Mouse (Mus musculus) forebrain, embryonic 14.5 days (tissue): ENCODE measurements around the gene Pde3b. TPM values are rescaled to one million over a fixed set of nuclear protein-coding genes. Genes with fewer than 3 reads are reported as not detected.
"Not testable (repeated sequence)": the region's sequence is repeated elsewhere in the genome, so short reads cannot be mapped to it uniquely, and the experiment has no call there.

Experiments
- ATAC-seq: fragments of 200-750 bp; cut with Nextera tagmentation; 2 replicates; pipeline ENCODE4 v1.8.0; 2017; ENCODE audit warnings: mild to moderate bottlenecking, moderate library complexity
- DNase-seq: peaks from one replicate; pipeline ENCODE4 v3.0.0-alpha.2; 2015; ENCODE audit warnings: low spot score
- H3K27ac ChIP-seq: fragments of 300-500 bp; sonication (generic); 2 replicates; pipeline ENCODE4 v1.5.1; 2014; ENCODE audit warnings: low read depth, mild to moderate bottlenecking, control low read depth, low read length, moderate library complexity
- H3K27me3 ChIP-seq: fragments of 300-500 bp; sonication (generic); replicated peaks from 2 replicates; pipeline ENCODE4 v1.6.1; 2014; ENCODE audit warnings: low read length, control low read depth, mixed read lengths; ENCODE audit not compliant: control insufficient read depth, insufficient read depth
- H3K36me3 ChIP-seq: fragments of 300-500 bp; sonication (generic); 2 replicates; pipeline ENCODE4 v1.6.1; 2014; ENCODE audit warnings: low read length, control low read depth; ENCODE audit not compliant: control insufficient read depth, insufficient read depth
- H3K4me1 ChIP-seq: fragments of 300-500 bp; sonication (generic); 2 replicates; pipeline ENCODE4 v1.6.1; 2014; ENCODE audit warnings: antibody characterized with exemption, low read length, control low read depth; ENCODE audit not compliant: control insufficient read depth, insufficient read depth
- H3K4me2 ChIP-seq: fragments of 300-500 bp; sonication (generic); 2 replicates; pipeline ENCODE4 v1.6.1; 2014; ENCODE audit warnings: mild to moderate bottlenecking, control low read depth, low read length
- H3K4me3 ChIP-seq: fragments of 300-500 bp; sonication (generic); 2 replicates; pipeline ENCODE4 v1.5.1; 2014; ENCODE audit warnings: low read depth, low read length, control low read depth
- H3K9ac ChIP-seq: fragments of 300-500 bp; sonication (generic); 2 replicates; pipeline ENCODE4 v1.6.1; 2014; ENCODE audit warnings: mild to moderate bottlenecking, low read length, control low read depth, moderate library complexity
- H3K9me3 ChIP-seq: fragments of 300-500 bp; sonication (generic); replicated peaks from 2 replicates; pipeline ENCODE4 v1.6.1; 2016; ENCODE audit warnings: low read length, control low read depth, mixed read lengths; ENCODE audit not compliant: control insufficient read depth
- WGBS: fragments of 180-500 bp; shearing (Covaris S2); extraction: QIAGEN DNeasy Blood & Tissue Kit; methylation state at CpG from one replicate; pipeline ENCODE4 v1.1.7; 2014; 5-methylcytosine and 5-hydroxymethylcytosine counted together
- polyA plus RNA-seq: library from polyadenylated mRNA; unstranded; fragments of >200 nt; fragmentation: Nextera tagmentation; extraction: Ambion mirVana; gene quantifications from 2 replicates; pipeline ENCODE4 v1.2.1, GENCODE M21; 2014

Pde3b gene
- polyA plus RNA-seq, 1 experiment from 2014 or later, result 4.9 TPM

GRCm38 (mm10) chr7:114492540-114492939 lies 77.5 kb downstream of the Pde3b start:
- ATAC-seq, result no peak

GRCm38 (mm10) chr7:114494033-114494432 lies 79.0 kb downstream of the Pde3b start:
- Histone ChIP-seq H3K27me3 (no peaks in the 10 kb centered on the region), H3K4me2 (no peak overlapping the region), H3K36me3 (no peaks in the 10 kb centered on the region), H3K4me3 (no peak overlapping the region), H3K9ac (no peak overlapping the region), H3K27ac (no peak overlapping the region), H3K4me1 (no peaks in the 10 kb centered on the region), H3K9me3 (no peaks in the 10 kb centered on the region)
- no peak for ATAC-seq
- WGBS, result 91% methylated on average over 5 of the region's 5 CpGs
- DNase-seq, result no peak

More at GRCm38 (mm10) chr7:114492540-114492939, 77.5 kb downstream of the Pde3b start:
- no peaks in the 10 kb centered on the region for H3K9me3 ChIP-seq
- no peaks in the 10 kb centered on the region for H3K27me3 ChIP-seq
- no peaks in the 10 kb centered on the region for H3K36me3 ChIP-seq
- no peak overlapping the region for H3K27ac ChIP-seq
- no peak overlapping the region for H3K9ac ChIP-seq
- no peak overlapping the region for H3K4me3 ChIP-seq
- no peaks in the 10 kb centered on the region for H3K4me1 ChIP-seq
- H3K4me2 ChIP-seq, result no peak overlapping the region
- DNase-seq, result no peak

GRCm38 (mm10) chr7:114499293-114499692 lies 84.2 kb downstream of the Pde3b start:
- Histone ChIP-seq H3K4me2 (no peak overlapping the region), H3K36me3 (no peaks in the 10 kb centered on the region), H3K4me1 (no peaks in the 10 kb centered on the region), H3K4me3 (no peak overlapping the region), H3K27me3 (no peaks in the 10 kb centered on the region), H3K9ac (no peak overlapping the region), H3K27ac (no peak overlapping the region), H3K9me3 (no peaks in the 10 kb centered on the region)
- WGBS, result 86% methylated on average over 1 of the region's 1 CpGs
- DNase-seq, result peak; percentile 51
- no peak for ATAC-seq

GRCm38 (mm10) chr7:114508879-114509278 lies 93.8 kb downstream of the Pde3b start:
- H3K9me3 ChIP-seq, result no peaks in the 10 kb centered on the region
- H3K36me3 ChIP-seq, result peaks cover 3% of the 10 kb centered on the region; the same call in 1 of the 2 replicates
- no peak overlapping the region for H3K4me2 ChIP-seq
- no peaks in the 10 kb centered on the region for H3K27me3 ChIP-seq
- no peak overlapping the region for H3K4me3 ChIP-seq
- WGBS, result 88% methylated on average over 2 of the region's 2 CpGs
- no peaks in the 10 kb centered on the region for H3K4me1 ChIP-seq
- no peak for DNase-seq
- no peak for ATAC-seq
- H3K9ac ChIP-seq, result no peak overlapping the region
- H3K27ac ChIP-seq, result no peak overlapping the region

GRCm38 (mm10) chr7:114520122-114520521 lies 105.0 kb downstream of the Pde3b start:
- Histone ChIP-seq H3K4me2 (no peak overlapping the region), H3K9me3 (no peaks in the 10 kb centered on the region), H3K36me3 (no peaks in the 10 kb centered on the region), H3K4me1 (no peaks in the 10 kb centered on the region), H3K9ac (no peak overlapping the region), H3K27ac (no peak overlapping the region), H3K27me3 (no peaks in the 10 kb centered on the region), H3K4me3 (no peak overlapping the region)
- 89% methylated on average over 1 of the region's 1 CpGs for WGBS
- DNase-seq (no peak), ATAC-seq (no peak)

- no peaks in the 10 kb centered on the region for H3K27me3 ChIP-seq
- H3K9ac ChIP-seq, result no peak overlapping the region
- ATAC-seq (no peak), DNase-seq (no peak)
- H3K27ac ChIP-seq, result no peak overlapping the region
- no peak overlapping the region for H3K4me3 ChIP-seq
- no peaks in the 10 kb centered on the region for H3K9me3 ChIP-seq
- no peaks in the 10 kb centered on the region for H3K36me3 ChIP-seq
- no peak overlapping the region for H3K4me2 ChIP-seq
- 95% methylated on average over 1 of the region's 1 CpGs for WGBS
- H3K4me1 ChIP-seq, result no peaks in the 10 kb centered on the region
Observed at GRCm38 (mm10) chr7:114526245-114526644, 111.2 kb downstream of the Pde3b start.

- H3K36me3 ChIP-seq, result peaks cover 12% of the 10 kb centered on the region
- no peaks in the 10 kb centered on the region for H3K4me1 ChIP-seq
- no peak overlapping the region for H3K9ac ChIP-seq
- DNase-seq (no peak), ATAC-seq (no peak)
- no peak overlapping the region for H3K4me3 ChIP-seq
- no peak overlapping the region for H3K27ac ChIP-seq
- no peaks in the 10 kb centered on the region for H3K27me3 ChIP-seq
- H3K9me3 ChIP-seq, result no peaks in the 10 kb centered on the region
- WGBS, result 92% methylated on average over 1 of the region's 1 CpGs
- H3K4me2 ChIP-seq, result no peak overlapping the region
Observed at GRCm38 (mm10) chr7:114536179-114536578, 121.1 kb downstream of the Pde3b start.

GRCm38 (mm10) chr7:114562531-114563241 lies 147.6 kb downstream of the Pde3b start, which contains the start of gene Cyp2r1:
Gene Cyp2r1, minus strand, starts transcription at chr7:114562972.
- DNase-seq (peak; percentile 97), ATAC-seq (peak; percentile 99)
- H3K36me3 ChIP-seq, result no peaks in the 10 kb centered on the region
- 2% methylated on average over 56 of the region's 56 CpGs for WGBS
- H3K4me3 ChIP-seq, result peak within 1 kb of the TSS; percentile 63
- H3K9me3 ChIP-seq, result no peaks in the 10 kb centered on the region
- H3K4me1 ChIP-seq, result no peaks in the 10 kb centered on the region
- peak within 1 kb of the TSS; percentile 77 for H3K4me2 ChIP-seq
- peak within 1 kb of the TSS; percentile 60; the same call in 1 of the 2 replicates for H3K27ac ChIP-seq
- no peaks in the 10 kb centered on the region for H3K27me3 ChIP-seq
- peak within 1 kb of the TSS; percentile 62 for H3K9ac ChIP-seq

- ATAC-seq, H3K9me3 ChIP-seq, DNase-seq, H3K4me1 ChIP-seq, H3K27ac ChIP-seq, H3K4me2 ChIP-seq, H3K36me3 ChIP-seq, H3K9ac ChIP-seq, H3K27me3 ChIP-seq, H3K4me3 ChIP-seq: not testable (repeated sequence)
- 92% methylated on average over 4 of the region's 4 CpGs for WGBS
Observed at GRCm38 (mm10) chr7:114573866-114574265, 158.8 kb downstream of the Pde3b start.
